Mouse (Mus musculus) liver, adult 2 months (tissue): ENCODE results near the gene Olfr1417. TPM values are rescaled to one million over a fixed set of nuclear protein-coding genes. Genes with fewer than 3 reads are reported as not detected.
A peak's percentile ranks its signal among the peaks of the same experiment; 100 is the strongest.

Experiments used
- DNase-seq: peaks from one replicate; pipeline ENCODE4 v3.0.0-alpha.2; 2011; ENCODE audit warnings: low read depth, low spot score; ENCODE audit errors: extremely low read depth
- H3K27ac ChIP-seq: fragments of 200-500 bp; replicated peaks from 2 replicates; pipeline ENCODE4 v1.5.1; 2012; ENCODE audit warnings: low read depth, mild to moderate bottlenecking, control low read depth, inconsistent platforms, low read length; ENCODE audit not compliant: insufficient read depth
- H3K27me3 ChIP-seq: fragments of 200-500 bp; 2 replicates; pipeline ENCODE4 v1.6.1; 2012; ENCODE audit warnings: mild to moderate bottlenecking, moderate library complexity, low read length, inconsistent platforms; ENCODE audit not compliant: control insufficient read depth, insufficient read depth
- H3K36me3 ChIP-seq: fragments of 200-500 bp; 2 replicates; pipeline ENCODE4 v1.6.1; 2012; ENCODE audit warnings: low read length, inconsistent platforms; ENCODE audit not compliant: control insufficient read depth, insufficient read depth
- H3K4me1 ChIP-seq: fragments of 200-500 bp; 2 replicates; pipeline ENCODE4 v1.6.1; 2011; ENCODE audit warnings: low read length; ENCODE audit not compliant: control insufficient read depth, insufficient read depth
- H3K4me3 ChIP-seq: fragments of 200-500 bp; 2 replicates; pipeline ENCODE4 v1.5.1; 2011; ENCODE audit warnings: low read depth, mild to moderate bottlenecking, control low read depth, low read length, moderate library complexity; ENCODE audit not compliant: insufficient read depth
- H3K79me2 ChIP-seq: fragments of 200-500 bp; 2 replicates; pipeline ENCODE4 v1.6.1; 2012; ENCODE audit warnings: inconsistent platforms, mild to moderate bottlenecking, low read length, moderate library complexity; ENCODE audit not compliant: control insufficient read depth, insufficient read depth
- H3K9ac ChIP-seq: fragments of 200-500 bp; 2 replicates; pipeline ENCODE4 v1.6.1; 2012; ENCODE audit warnings: low read depth, mild to moderate bottlenecking, control low read depth, inconsistent platforms, low read length
- CTCF ChIP-seq: fragments of 200-500 bp; IDR thresholded peaks from 2 replicates; pipeline ENCODE4 v1.5.1; 2011; ENCODE audit warnings: low read depth, low read length, control low read depth
- POLR2A ChIP-seq: fragments of 200-500 bp; IDR thresholded peaks from 2 replicates; pipeline ENCODE4 v1.6.1; 2011; ENCODE audit warnings: low read length, control low read depth; ENCODE audit not compliant: insufficient read depth; ENCODE audit errors: extremely low read depth
- WGBS: fragments of 180-500 bp; shearing (Covaris S2); methylation state at CpG from one replicate; pipeline ENCODE4 v1.1.7; 2018; 5-methylcytosine and 5-hydroxymethylcytosine counted together
- polyA plus RNA-seq: library from polyadenylated mRNA; depleted of rRNA; stranded (reverse); fragments of >200 nt; gene quantifications from 2 replicates; pipeline ENCODE4 v1.2.3, GENCODE M21; 2012
- total RNA-seq: library from RNA; depleted of rRNA; stranded (reverse); fragments of >200 nt; gene quantifications from 2 replicates; pipeline ENCODE4 v1.2.3, GENCODE M21; 2014

Gene Olfr1417
- total and polyA plus RNA-seq, 2 experiments, result not detected

DNA sequence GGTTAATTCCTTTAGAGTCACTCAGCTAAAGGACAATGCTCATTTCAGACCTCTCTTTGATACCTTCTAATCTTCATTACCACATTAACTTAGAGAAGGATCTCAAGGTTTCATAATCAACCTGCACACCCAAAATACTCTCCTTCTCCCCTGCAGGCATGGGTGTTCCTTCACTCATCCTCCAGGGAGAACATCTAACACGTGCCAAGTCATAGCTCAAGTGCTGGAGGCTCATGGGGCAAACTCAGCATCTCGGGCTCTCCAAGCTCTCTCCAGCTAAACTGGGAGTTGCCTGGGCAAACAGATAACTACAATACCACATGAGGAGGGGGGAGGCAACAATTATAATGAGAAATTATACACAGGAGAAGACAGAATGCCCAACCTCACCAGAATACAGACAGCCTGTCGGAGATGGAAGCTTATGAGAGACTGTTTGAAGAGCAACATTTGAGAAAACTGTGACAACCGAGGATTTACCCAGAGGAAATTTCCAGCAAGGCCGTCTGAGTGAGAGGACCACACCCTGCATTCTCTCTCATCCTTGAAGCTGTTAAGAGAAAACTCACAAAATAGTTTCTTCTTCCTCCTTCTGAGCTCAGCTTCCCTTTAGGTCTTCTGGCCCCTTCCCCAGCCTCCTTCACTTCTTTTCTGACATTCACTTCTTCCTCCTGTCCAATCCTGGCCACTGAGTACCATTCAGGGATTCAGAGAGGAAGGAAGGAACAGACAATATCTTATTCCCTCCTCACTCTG, 28.8 kb downstream of the Olfr1417 start:
- no peak overlapping the region for H3K9ac ChIP-seq
- 72% methylated on average over 5 of the region's 5 CpGs for WGBS
- H3K79me2 ChIP-seq, result no peaks in the 10 kb centered on the region
- no peak overlapping the region for H3K27ac ChIP-seq
- H3K4me1 ChIP-seq, result no peaks in the 10 kb centered on the region
- no peak for DNase-seq
- no peak for TF ChIP-seq POLR2A
- TF ChIP-seq CTCF, result no peak
- H3K36me3 ChIP-seq, result no peaks in the 10 kb centered on the region
- H3K27me3 ChIP-seq, result no peaks in the 10 kb centered on the region
- no peak overlapping the region for H3K4me3 ChIP-seq

DNA sequence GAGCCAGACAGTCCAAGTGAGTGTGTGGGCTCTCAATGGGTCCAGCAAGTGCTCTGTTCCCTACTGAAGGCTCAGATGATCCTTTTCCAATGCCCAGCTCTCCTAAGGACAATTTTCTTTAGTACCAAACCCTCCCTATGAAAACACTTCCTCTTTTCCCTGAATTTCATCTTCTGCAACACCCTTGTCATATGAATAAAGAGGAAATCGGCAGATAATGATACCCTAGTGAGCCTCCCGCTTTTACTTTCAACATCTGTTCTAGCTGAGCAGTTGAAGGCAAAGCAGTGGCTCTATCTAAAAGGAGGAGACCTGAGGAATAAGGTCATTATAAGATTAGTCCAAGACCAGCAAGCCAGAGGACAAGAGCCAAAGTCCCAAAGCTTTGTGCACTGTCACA, 30.6 kb downstream of the Olfr1417 start:
- 85% methylated on average over 2 of the region's 2 CpGs for WGBS
- H3K27ac ChIP-seq, result 0 out of 2 replicates have a peak overlapping the region, but pooled peaks have one; percentile 44
- no peaks in the 10 kb centered on the region for H3K79me2 ChIP-seq
- H3K9ac ChIP-seq, result no peak overlapping the region
- H3K27me3 ChIP-seq, result no peaks in the 10 kb centered on the region
- no peaks in the 10 kb centered on the region; the same call in 1 of the 2 replicates for H3K4me1 ChIP-seq
- H3K4me3 ChIP-seq, result no peak overlapping the region
- no peaks in the 10 kb centered on the region for H3K36me3 ChIP-seq
- TF ChIP-seq POLR2A, result no peak
- TF ChIP-seq CTCF, result no peak
- peak; percentile 15 for DNase-seq

DNA sequence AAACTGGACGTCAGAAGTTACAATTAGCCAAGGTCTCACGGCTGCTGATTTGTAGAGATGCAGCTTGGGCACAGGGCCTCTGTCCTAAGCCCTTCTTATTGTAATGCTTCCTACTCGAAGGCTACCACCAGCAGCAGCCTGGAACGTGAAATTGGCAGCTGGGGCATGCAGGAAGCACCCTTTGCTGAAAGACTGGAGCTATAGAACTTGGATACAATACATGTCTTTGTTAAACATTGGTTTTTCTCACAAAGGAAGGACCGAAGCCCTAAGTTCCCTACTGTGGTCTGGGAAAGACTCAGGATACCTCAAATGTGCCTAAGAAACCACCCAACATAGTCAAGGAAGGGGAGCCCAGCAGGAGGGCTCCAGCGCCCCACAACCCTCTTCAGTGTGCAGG, 31.2 kb downstream of the Olfr1417 start:
- WGBS, result 69% methylated on average over 6 of the region's 6 CpGs

DNA sequence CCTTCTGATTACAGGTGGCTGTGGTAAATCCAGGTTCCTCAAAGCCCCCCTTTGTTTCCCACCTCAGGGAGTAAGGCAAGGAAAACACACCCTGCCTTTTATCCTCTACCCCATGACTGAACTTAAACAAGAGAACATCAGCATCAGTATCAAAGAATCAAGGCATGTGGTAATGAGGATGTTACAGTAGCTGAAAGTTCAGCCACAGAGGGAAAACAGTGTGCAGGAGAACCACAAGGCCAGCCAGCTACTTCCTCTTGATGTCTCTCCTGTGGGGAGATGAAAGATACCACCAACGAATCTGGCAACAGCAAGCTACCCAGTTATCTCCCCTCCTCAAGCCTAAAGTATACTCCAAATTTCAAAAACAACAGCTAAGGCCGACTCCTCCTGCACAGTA, 31.8 kb downstream of the Olfr1417 start:
- 49% methylated on average over 2 of the region's 2 CpGs for WGBS
- Histone ChIP-seq H3K36me3 (no peaks in the 10 kb centered on the region; the same call in 1 of the 2 replicates), H3K27me3 (no peaks in the 10 kb centered on the region), H3K4me3 (no peak overlapping the region), H3K79me2 (no peaks in the 10 kb centered on the region), H3K27ac (no peak overlapping the region), H3K9ac (no peak overlapping the region), H3K4me1 (no peaks in the 10 kb centered on the region; the same call in 1 of the 2 replicates)
- no peak for DNase-seq
- TF ChIP-seq POLR2A (no peak), CTCF (no peak)

More for the DNA sequence above, 31.2 kb downstream of the Olfr1417 start:
- Histone ChIP-seq H3K27me3 (no peaks in the 10 kb centered on the region), H3K4me1 (no peaks in the 10 kb centered on the region; the same call in 1 of the 2 replicates), H3K79me2 (no peaks in the 10 kb centered on the region), H3K4me3 (no peak overlapping the region), H3K36me3 (no peaks in the 10 kb centered on the region), H3K27ac (0 out of 2 replicates have a peak overlapping the region, but pooled peaks have one; percentile 44), H3K9ac (no peak overlapping the region)
- DNase-seq, result no peak
- no peak for TF ChIP-seq POLR2A
- TF ChIP-seq CTCF, result no peak

DNA sequence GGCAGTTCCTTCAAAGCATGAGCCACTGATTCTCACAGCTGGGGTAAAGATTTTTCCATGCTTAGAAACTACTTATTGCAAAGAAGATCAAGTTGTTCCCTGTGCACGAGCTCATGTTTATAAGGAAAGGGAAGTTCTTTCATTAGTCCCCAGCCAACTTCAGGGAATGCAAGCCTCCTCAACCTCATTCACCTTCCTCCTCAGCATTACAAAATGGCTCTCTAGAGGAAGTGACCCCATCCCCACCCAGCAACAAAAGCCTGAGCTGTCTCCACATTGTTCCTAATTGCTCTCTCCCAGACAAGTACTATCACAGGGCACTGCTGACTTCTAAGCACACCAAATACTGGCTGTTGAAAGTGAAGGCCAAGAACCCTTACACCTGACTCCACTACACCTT, 34.6 kb downstream of the Olfr1417 start:
- no peaks in the 10 kb centered on the region; the same call in 1 of the 2 replicates for H3K4me1 ChIP-seq
- no peak for TF ChIP-seq POLR2A
- no peak for TF ChIP-seq CTCF
- WGBS, result 69% methylated on average over 1 of the region's 1 CpGs
- no peak overlapping the region for H3K9ac ChIP-seq
- DNase-seq, result peak; percentile 53
- H3K27me3 ChIP-seq, result no peaks in the 10 kb centered on the region
- no peaks in the 10 kb centered on the region for H3K79me2 ChIP-seq
- H3K27ac ChIP-seq, result no peak overlapping the region; the same call in 1 of the 2 replicates
- H3K36me3 ChIP-seq, result no peaks in the 10 kb centered on the region; the same call in 1 of the 2 replicates
- no peak overlapping the region for H3K4me3 ChIP-seq
